Mouse (Mus musculus): ENCODE measurements around the gene Fxyd3.

The Fxyd3 gene

GRCm38 (mm10) chr7:31076492-31076891 lies at the start of gene Fxyd3:
Gene Fxyd3, minus strand, starts transcription at chr7:31076704.
- DNase-seq: no peak

DNA sequence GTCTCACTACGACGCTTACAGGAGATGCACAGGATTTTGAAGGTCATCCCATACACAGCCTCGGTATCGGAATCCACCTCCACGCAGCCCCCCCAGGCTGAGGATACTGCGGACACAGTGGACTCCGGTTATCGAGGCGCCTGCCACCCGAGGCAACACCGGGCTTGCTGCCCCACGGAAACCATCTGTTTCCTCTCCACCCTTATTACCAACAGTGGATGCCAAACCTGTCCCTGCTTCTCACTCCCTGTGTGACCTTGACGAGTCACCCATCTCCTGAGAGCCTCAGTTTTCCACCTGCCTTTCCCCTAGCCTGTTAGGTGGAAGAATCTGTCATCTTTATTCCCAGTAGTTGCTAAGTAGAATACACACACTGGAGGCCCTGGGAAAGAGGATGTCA lies 48.6 kb upstream of the Fxyd3 start:
- DNase-seq: no peak

DNA sequence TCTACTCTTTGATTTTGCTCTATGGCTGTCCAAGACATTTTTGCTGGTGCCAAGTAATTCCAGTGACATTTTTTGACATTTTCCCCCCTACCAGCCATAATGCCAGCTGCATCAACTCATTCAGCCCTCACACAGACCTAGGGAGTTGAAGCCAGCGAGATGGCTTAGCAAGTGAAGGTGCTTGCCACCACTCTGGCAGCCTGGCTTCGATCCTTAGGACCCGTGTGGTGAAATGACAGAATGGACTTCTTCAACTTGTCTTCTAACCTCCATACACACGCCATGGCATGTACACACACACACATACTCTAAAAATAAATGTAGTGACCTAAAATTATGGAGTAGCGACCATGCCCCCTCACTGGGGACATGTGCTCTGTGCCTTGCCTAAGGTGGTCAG lies 47.9 kb upstream of the Fxyd3 start:
- no peak for DNase-seq

GRCm38 (mm10) chr7:31123697-31124096 lies 47.2 kb upstream of the Fxyd3 start:
- no peak for DNase-seq

GRCm38 (mm10) chr7:31122641-31123631 lies 46.4 kb upstream of the Fxyd3 start:
- DNase-seq: no peak

GRCm38 (mm10) chr7:31119556-31119955 lies 43.1 kb upstream of the Fxyd3 start:
- no peak for DNase-seq

GRCm38 (mm10) chr7:31118486-31118885 lies 42.0 kb upstream of the Fxyd3 start:
- DNase-seq: no peak

- no peak for DNase-seq
These were observed 41.0 kb upstream of the Fxyd3 start for GRCm38 (mm10) chr7:31117465-31117864.

GRCm38 (mm10) chr7:31116721-31117145 lies 40.2 kb upstream of the Fxyd3 start:
- DNase-seq: no peak

DNA sequence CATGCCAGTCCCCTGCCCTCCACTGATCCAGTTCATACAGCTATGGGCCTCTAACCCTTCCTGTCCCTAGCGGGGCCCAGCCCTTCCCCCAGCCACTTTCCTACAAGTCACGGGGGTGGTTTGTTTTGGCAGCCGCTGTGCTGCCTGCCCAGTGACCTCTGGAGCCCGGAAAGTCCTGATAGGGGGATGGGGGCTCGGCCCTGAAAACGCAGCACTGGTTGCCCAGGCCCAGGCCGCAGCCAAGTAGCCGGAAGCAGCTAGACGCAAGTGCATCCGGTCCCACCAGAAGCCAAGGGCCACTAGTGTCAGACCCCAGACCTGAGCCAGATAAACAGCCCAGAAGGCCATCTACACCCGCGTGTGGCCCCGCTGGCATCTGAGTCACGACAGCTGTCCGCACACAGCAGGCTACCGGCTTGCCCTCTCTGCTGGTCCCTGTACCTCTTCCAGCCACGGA lies 39.1 kb upstream of the Fxyd3 start:
- DNase-seq: no peak

- DNase-seq: no peak
These were observed 38.7 kb upstream of the Fxyd3 start, which contains the start of gene Hpn for GRCm38 (mm10) chr7:31115182-31115581. Gene Hpn, minus strand, starts transcription at chr7:31115290.

GRCm38 (mm10) chr7:31114646-31115045 lies 38.1 kb upstream of the Fxyd3 start:
- no peak for DNase-seq

GRCm38 (mm10) chr7:31113800-31114199 lies 37.3 kb upstream of the Fxyd3 start:
- DNase-seq: no peak

- no peak for DNase-seq
These were observed 35.5 kb upstream of the Fxyd3 start for GRCm38 (mm10) chr7:31112036-31112435.

DNA sequence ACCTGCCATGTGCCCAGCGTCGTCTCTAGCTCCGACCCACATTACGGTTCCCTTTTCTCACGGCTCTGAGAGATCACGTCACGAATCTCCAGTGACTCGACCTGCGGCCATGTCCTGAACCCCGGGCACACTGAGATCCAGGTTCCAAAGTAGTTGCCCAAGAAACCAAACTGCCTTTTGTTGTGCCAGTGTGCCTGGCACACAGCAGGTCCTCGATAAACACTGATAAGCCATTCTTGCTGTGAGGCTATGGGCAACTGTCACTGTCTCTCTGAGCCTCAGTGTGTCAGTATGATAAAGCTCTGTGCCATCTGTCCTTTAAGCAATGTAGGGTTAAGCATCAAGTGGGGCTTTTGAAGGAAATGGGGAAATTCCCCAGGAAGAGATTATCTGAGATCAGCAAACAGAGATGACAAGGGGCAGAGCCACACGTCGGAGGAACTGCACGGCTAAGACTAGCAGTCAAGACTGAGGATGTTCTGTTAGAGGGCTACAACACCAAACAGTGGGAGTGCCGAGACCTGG lies 34.4 kb upstream of the Fxyd3 start:
- DNase-seq: no peak

DNA sequence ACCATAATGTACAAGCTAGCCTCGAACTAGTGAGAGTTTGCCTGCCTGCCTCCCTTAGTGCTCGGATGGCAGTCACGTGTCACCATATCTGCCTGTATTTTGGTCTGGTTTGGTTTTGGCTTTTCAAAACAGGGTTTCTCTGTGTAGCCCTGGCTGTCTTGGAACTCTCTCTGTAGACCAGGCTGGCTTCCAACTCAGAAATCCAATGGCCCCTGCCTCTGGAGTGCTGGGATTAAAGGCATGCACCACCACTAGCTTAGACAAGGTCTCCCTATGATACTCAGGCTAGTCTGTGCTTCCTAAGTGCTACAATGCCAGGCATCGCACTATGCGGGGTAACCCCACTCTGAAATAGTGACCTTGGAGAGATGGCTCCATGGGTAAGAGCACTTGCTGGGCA lies 33.3 kb upstream of the Fxyd3 start:
- no peak for DNase-seq

DNA sequence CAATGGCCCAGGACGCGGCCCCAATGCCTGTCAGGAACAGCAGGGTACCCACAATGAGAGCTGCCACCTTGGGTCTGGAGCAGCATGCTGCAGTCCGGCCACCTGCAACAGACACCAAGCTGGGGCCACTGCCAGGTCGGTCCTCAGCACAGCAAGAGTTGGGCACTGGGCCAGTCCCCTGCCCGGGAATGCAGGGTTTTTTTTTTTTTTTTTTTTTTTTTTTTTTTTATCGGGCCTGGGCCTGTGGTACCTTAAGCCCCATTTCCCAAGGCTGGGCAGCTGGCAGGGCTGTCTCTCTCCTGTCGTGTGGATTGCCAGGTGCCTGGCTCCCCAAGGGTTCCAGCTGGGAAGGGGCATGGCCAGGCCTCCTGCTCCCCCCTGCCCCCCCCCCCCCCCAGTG lies 32.6 kb upstream of the Fxyd3 start:
- no peak for DNase-seq

GRCm38 (mm10) chr7:31107781-31108180 lies 31.3 kb upstream of the Fxyd3 start:
- DNase-seq: no peak

DNA sequence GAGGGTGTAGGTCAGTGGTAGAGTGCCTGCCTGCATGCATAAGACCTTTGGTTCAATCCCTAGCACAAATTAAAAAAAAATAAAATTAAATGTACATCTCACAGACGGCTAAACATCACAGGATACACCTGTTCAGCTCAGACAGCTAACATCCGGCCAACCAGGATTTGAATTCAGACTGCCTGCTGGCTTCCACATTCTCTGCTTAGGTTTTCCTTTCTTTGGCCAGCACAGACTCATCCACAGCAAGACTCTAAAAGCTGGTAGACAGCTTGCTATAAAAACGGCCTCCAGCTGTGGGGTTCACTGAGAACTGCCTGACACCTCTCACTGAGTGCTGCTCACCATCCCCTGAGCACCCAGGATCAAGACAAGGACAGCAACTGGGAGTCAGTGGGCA lies 29.7 kb upstream of the Fxyd3 start:
- DNase-seq: no peak

DNA sequence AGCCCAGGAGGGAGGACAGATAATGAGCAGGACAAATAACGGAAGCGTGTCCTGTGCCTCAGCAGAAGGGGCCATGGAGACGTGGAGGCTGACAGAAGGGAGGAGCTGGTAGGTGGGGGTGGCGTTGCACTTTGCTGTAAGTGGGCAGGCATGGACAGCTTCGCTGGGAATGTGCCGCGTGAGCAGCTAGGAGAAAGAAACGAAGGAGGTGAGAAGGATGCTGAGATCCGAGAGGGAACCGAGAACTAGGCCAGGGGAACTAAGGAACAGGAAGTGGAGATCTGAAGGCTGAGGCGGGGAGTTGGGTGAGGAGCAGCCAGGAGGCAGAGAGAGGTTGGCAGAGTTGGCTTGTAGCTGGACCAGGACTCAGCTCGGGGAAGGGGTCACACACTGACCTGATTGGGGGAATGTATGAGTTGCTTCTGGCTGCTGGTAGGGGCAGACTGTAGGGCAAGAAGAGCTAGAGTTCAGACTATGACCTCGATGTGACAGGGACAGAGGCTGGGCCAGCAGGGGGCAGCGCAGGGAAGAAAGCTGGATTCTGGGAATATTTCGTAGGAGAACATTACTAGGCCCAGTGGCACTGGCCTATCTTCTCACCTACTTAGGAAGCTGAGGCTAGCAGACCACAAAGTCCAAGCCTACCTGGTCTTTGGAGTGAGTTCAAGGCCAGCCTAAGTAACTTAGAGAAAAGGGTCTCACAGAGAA lies 28.7 kb upstream of the Fxyd3 start:
- DNase-seq: peak; percentile 36 to 37

DNA sequence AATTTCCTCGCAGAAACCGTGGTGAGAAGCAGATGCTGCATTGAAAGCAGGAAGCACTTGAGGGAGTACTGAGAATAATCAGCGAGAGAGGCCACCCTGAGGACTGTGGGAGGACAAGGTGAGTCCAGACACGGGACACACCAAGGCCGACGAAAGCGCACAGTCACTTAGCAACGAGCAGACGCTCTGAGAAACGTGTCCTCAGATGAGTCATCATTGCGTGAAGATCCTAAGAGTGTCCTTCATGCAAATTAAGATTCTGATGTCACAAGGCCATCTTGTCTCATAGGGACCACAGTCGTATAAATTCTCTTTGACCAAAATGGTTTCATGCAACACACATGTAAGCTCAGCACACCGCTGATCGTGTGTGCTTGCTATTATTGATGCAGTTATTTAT lies 24.3 kb upstream of the Fxyd3 start:
- DNase-seq: no peak

DNA sequence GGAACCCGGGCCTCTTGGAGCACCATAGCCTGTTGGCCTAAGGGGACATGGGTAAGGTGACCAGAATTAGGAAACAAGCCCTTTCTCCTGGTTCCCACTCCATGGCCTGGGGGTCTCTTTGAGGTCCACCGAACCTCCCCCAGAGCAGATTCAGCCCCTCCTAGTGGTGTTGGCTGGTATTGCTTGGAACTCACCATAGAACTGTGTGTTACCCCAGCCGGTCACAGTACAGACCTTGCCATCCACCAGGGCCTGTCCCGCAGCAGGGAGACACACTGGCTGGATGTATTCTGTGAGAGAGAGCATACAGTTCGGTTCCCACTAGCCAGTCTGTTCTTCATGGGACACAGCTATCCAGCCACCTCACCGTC lies 23.1 kb upstream of the Fxyd3 start:
- peak in 1 of 2 experiments; percentile 24 for DNase-seq
